Mouse (Mus musculus): ENCODE data around the gene Tbc1d5. TPM values are rescaled to one million over a fixed set of nuclear protein-coding genes. Genes with fewer than 3 reads are reported as not detected.

Gene Tbc1d5
- total RNA-seq, 2 experiments from 2014 or later: 23.5 to 25.8 TPM

- DNase-seq (ENCODE audit: extremely low spot score in 1 of 2, low spot score in 1 of 2): no peak
Observed at GRCm38 (mm10) chr17:50688135-50688534, 491.0 kb downstream of the Tbc1d5 start.

- DNase-seq (ENCODE audit: extremely low spot score in 1 of 2, low spot score in 1 of 2): no peak
Observed at GRCm38 (mm10) chr17:50687670-50688069, 491.5 kb downstream of the Tbc1d5 start.

GRCm38 (mm10) chr17:50684960-50685645 is 494.0 kb downstream of the Tbc1d5 start:
- no peak for DNase-seq (ENCODE audit: extremely low spot score in 1 of 2, low spot score in 1 of 2)

Measured in layer of hippocampus, postnatal 25 days (tissue).